Mouse (Mus musculus): Measurements from ENCODE around the gene Akr1c14.
"Not testable (repeated sequence)": the region's sequence is repeated elsewhere in the genome, so short reads cannot be mapped to it uniquely, and the experiment has no call there.

Akr1c14 gene

DNA sequence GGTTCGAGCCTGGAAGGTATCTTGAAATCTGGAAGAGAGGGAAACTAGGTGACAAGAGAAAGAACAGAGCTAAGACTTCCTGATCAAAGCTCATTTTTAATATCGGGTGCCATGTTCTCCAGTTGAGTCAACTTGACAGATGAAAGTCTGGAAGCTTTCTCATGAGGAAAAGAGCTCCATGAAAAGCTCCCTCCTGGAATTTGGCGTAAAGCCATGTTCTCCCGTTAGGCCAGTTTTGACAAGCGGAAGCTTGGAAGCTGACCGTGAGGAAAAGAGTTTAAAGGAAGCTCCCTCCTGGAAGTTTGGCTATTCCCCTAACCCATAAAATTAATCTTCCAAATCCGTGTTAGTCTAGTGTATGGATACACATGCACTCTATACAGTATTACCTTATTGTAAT, 74.3 kb downstream of the Akr1c14 start:
- no peak for DNase-seq (ENCODE audit: low spot score in 2 of 2)

DNA sequence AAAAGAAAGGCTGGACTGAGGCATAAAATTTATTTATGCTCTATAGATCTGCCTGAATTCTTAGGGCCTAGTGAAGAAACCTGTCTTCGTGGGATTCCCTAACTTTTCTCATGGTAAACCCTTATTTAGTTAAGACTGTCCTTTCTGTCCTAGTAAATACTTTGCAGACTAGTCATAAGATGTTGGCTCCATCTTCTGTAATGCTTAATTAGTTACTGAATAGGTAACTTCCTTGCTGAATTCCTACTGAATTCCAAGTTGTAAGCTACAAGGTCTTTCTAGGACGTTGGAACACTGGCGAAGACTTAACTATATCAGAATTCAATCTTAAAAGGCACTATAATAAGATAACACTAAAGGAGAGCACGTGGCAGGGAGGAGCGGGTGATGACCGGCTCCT, 75.7 kb downstream of the Akr1c14 start:
- DNase-seq (ENCODE audit: low spot score in 2 of 2) = not testable (repeated sequence)

DNA sequence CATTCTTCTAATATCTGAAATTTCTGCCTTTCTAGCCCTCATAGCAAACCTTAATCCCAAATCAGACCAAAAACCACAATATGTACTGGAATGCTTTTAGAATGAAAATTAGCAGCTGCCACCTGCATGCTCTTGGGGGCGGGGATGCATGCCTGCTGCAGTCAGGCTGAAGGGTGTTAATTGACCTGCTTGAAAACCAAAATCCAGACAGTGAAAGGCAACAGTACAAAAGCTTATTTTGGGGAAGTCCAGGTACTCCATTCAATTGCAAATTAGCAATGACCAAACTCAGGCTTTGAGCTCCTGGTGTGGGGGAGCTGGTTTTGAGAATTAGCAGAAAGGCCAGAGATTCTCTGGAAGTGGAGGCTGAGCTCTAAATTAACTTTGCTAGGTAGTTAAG, 77.0 kb downstream of the Akr1c14 start:
- not testable (repeated sequence) for DNase-seq (ENCODE audit: low spot score in 2 of 2)

DNA sequence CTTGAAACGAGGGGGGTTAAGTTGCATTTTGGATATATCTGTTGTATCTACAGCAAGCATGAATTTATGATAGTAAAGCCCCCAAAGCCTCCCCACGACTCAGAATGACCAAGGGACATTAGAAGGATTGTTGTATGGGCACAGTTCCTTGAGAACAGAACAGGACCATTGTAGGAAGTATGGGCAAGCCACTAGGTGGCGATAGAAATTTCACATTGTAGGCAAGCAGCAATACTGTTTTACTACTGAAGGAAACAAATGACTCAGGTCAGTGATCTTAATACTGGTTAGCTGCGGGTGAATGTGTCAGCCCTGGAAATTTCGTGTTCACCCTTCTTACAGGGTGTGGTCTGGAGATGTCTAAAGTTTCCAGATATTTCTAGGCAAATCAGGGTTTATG, 80.3 kb downstream of the Akr1c14 start:
- DNase-seq (ENCODE audit: low spot score in 2 of 2) = no peak

DNA sequence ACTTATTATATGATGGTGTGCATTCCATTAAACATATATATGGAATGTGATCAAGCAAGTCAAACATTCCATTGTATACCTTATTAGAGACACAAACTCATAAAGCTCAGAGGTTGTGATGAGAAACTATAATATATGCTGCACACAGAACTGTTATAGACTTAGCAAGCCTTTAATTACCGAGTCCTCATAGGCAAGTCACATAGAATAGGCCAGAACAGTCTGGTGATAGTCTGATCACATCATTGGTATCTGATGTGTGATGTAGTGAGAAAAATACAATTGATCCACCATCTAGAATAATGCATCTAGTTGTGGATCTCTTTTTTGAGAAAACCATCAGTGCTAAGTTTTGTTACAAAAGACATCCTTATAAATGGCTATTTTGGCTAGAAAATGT, 82.5 kb downstream of the Akr1c14 start:
- no peak for DNase-seq (ENCODE audit: low spot score in 2 of 2)

DNA sequence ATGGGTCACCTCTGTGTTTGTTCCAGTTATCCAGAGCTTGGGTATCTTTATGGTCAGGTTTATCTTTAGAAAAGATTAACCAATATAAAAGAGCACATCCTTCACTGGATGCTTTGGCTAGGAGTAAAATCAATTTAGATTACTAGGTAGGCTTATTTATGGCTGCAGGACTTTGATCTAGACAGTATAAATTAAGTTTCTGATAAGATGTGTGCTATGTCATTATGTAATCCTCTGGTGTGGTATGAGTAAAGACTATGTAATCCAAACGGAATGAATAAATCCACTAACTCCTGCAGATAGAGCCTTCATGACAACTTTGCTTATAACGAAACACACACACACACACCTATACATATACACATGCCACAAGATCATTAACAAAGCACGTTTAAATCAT, 82.9 kb downstream of the Akr1c14 start:
- no peak for DNase-seq (ENCODE audit: low spot score in 2 of 2)

DNA sequence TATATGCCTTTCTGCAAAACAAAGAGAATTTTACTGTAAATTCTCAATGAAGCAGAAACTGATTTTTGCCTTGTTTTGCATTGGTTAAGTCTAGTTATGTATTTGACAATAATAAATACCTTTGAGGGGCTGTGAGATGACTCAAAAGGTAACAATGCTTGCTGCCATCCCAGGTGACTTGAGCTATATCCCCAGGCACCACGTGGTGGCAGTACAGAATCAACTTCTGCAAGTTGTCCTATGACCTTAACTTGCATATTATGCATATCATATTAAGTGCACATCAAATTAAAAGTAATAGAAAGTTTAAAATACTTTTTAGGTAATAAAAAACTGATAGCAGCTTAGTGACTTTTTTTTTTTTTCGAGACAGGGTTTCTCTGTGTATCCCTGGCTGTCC, 84.3 kb downstream of the Akr1c14 start:
- no peak for DNase-seq (ENCODE audit: low spot score in 2 of 2)

Measured in right cerebral cortex, postnatal 36 days (tissue).